Mouse (Mus musculus) ovary, postnatal 36 days (tissue): ENCODE data around the gene Fam177a.
"Not testable (repeated sequence)": the region's sequence is repeated elsewhere in the genome, so short reads cannot be mapped to it uniquely, and the experiment has no call there.

ENCODE experiments used
- DNase-seq: peaks from one replicate; pipeline ENCODE4 v3.0.0; 2022; ENCODE audit warnings: low spot score, mixed read lengths

Gene Fam177a

GRCm38 (mm10) chr12:55124242-55124641 is at the start of gene Fam177a:
Fam177a (plus strand) TSS chr12:55124469.
- not testable (repeated sequence) for DNase-seq

- DNase-seq = no peak
These were observed 49.0 kb upstream of the Fam177a start for GRCm38 (mm10) chr12:55075296-55075695.

- DNase-seq = not testable (repeated sequence)
These were observed 45.6 kb upstream of the Fam177a start for GRCm38 (mm10) chr12:55078706-55079105.

DNA sequence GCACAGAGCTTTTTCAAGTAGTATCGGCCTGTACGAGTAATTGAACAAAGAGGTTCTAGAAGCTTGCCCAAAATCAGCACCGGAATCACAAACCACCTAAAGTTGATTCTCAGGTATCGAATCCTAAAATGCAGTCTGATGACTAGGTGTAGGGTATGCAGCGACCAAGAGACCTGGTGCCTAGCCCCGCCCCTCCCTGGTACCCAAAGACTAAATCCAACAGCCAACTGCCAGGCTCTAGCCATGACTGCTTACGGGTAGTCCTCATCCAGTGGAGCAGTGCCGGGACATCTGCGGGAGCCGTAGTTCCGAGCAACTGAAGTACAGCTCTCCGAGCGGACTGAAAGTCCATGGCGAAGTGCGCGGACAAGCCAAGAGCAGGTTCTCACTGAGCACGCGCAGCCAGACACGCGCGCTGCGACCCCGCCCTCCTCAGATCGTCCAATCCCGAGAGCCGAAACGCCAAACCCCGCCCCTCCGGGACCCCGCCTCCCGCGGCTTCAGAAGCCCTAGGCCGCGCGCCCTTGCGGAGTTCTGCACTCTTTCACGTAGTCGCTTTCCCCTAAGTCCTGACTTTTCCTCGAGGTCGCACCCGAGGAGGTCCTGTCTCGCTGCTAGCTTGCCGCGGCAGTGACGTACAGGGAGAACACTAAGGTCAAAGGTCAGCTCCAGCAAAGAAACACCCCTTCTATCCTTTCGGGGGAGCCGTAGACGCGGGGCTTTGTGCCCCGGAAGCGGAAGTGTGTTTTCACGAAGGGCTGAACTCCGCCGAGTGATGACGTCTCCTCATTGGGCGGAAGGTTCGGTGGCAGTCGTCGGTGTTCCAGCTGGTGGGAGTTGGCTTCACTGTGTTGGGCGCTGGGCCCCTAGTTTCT is 44.3 kb upstream of the Fam177a start, which contains the start of the genes 2700097O09Rik and Srp54a:
2700097O09Rik (minus strand) TSS at position 385 of the 875 bp plus-strand sequence.
Srp54a (plus strand) TSS at position 537 of the 875 bp plus-strand sequence.
- peak; percentile 93 for DNase-seq

DNA sequence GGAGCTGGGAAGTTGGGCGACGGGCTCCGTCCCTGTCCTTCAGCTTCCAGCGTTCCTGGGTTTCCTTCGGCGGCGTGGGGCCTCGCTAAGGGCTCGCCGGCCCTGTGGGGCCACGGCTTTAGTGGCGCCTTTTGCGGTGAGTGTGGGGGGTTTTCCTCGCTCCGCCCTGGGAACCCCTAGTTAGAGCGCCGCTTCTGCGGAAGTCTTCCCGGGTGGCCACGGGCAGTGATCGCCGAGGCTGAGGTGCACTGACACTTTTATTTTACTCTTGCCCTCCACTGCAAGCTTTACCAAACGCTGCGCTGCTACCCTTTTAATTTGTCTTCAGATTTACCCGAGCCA is 43.7 kb upstream of the Fam177a start:
- not testable (repeated sequence) for DNase-seq

DNA sequence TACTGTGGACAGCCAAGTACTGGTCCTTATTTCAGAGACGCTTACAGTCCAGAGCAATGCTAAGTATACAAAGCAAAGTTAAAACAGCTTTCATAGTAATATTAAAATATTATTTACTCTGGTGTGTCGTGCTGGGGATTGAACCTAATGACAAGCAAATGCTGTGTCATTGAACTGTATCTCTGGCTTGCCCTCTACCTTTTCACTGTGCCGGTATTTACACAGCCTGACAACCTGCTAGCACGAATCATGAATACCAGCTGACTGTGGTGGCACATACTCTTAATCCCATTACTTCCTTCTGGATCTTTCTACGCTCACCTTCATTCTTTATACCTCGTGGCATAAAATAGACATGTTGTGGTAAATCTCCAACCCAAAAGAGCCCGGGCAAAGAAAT is 32.1 kb upstream of the Fam177a start:
- DNase-seq = not testable (repeated sequence)

- not testable (repeated sequence) for DNase-seq
These were observed 11.7 kb upstream of the Fam177a start for GRCm38 (mm10) chr12:55112616-55113015.

DNA sequence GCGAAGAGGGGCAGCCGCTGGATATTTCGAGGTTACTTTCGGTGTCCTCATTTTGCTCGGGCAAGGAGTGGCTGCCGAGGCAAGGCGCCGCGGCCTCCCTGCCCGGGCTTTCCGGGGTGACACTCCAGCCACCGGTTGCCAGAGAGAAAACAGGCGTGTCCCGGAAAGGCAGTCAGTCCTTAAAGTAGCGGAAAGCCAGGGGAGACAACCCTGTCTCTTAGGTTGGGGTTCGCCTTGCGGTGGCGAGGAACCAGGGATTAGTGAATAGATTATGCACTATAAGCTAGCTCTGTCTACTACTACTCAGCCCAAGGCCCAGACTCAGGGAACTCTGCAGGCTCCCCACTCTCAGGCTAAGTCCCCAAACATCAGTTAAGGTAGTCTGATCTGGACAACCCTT is 462 bp downstream of the Fam177a start:
- DNase-seq = not testable (repeated sequence)

DNA sequence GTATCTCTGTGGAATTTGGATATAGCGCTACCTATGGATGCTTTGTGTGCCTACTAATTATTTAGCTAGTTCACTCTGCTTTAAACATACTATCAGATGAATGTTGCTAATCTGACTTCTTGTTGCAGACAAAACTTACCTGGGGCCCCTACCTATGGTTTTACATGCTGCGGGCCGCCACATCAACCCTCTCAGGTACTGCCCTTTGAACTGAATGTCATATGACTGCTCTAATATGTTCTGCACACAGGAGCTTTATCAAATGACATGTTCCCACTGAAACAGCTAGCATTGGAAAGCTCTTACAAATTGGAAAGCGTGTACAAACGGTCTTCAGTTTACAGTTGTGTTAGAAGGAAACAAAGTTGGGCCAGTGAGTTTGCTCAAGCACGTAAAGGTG is 11.3 kb downstream of the Fam177a start:
- not testable (repeated sequence) for DNase-seq

GRCm38 (mm10) chr12:55137859-55138258 is 13.6 kb downstream of the Fam177a start:
- DNase-seq = not testable (repeated sequence)

GRCm38 (mm10) chr12:55154559-55155448 is 30.5 kb downstream of the Fam177a start, which contains the start of gene Srp54b:
Srp54b (plus strand) TSS chr12:55155104.
- DNase-seq = not testable (repeated sequence)

GRCm38 (mm10) chr12:55155449-55155783 is 31.1 kb downstream of the Fam177a start:
- not testable (repeated sequence) for DNase-seq

GRCm38 (mm10) chr12:55167034-55167557 is 42.8 kb downstream of the Fam177a start:
- DNase-seq = not testable (repeated sequence)

DNA sequence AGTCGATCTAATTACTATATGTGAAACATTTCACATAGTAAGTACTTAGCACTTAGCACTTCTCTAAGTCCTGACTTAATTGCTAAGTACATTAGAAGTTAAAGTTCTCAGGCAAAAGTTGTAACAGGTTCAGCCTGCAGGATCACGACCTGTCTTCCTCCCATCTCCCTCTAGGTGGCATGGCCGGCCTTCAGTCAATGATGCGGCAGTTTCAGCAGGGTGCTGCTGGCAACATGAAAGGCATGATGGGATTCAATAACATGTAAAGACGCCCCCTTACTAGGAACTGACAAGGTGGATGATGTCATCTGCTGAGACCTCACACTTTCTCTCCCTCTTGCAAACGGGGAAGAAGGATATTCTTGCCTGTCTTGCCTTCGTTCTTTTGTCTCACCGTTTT is 63.4 kb downstream of the Fam177a start:
- DNase-seq = not testable (repeated sequence)

DNA sequence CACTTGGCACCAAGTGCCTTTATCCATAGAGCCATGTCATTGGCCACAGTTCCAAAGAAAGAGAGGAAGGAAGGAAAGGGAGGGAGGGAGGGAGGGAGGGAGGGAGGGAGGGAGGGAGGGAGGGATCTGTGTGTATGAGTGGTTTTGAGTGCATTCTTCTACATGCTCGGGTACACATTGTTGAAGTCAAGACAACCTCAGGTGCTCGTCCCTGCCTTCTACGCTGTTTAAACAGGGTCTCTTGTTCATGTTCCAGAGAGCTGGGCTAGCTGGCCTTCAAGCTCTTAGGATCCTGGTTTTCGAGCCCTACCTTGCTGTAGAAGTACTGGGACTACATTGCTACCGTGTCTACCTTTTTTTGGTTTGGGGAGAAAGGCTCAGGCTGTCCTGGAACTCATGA is 64.9 kb downstream of the Fam177a start:
- not testable (repeated sequence) for DNase-seq
